Mouse (Mus musculus): Measurements from ENCODE around the gene Mgat5b.

DNA sequence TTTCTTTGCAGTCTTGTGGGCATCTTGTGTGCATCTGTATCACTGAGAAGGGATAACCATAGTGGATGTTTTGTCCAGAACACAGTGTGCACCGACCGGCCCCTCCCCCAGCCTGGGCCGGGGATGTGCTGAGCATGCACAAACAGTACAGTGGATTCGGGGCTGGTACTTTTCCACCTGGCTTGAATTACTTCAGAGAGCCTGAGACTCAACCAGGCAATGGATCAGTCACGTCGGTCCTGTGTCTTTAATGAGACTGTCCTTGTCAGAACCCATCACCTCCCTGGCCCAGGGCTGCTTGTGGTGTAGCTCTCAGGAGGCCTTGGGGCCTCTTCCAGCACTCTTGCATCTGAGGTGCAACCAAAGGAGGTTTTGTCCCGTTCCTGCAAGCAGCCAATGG is 46.4 kb downstream of the Mgat5b start:
- TF ChIP-seq CTCF (IDR thresholded peaks at IDR 0.05; ENCODE audit: low read depth) (no peak), EP300 (IDR thresholded peaks at IDR 0.05; ENCODE audit: low read depth) (no peak)
